Mouse (Mus musculus) small intestine, adult 2 months (tissue): Measurements from ENCODE around the gene Anxa4.
A peak's percentile ranks its signal among the peaks of the same experiment; 100 is the strongest.

ENCODE experiments used
- CTCF ChIP-seq: fragments of 200-500 bp; IDR thresholded peaks from 2 replicates; pipeline ENCODE4 v1.5.1; 2012; ENCODE audit warnings: low read depth, mild to moderate bottlenecking, control low read depth, inconsistent platforms, low read length, moderate library complexity, mixed read lengths; ENCODE audit not compliant: insufficient replicate concordance, insufficient read length; ENCODE audit errors: extremely low read depth
- POLR2A ChIP-seq: fragments of 200-500 bp; IDR thresholded peaks from 2 replicates; pipeline ENCODE4 v1.6.1; 2012; ENCODE audit warnings: low read depth, mild to moderate bottlenecking, control low read depth, inconsistent platforms, low read length, moderate library complexity

- peak; percentile 81; the same call in 1 of the 2 replicates for TF ChIP-seq POLR2A
- TF ChIP-seq CTCF, result no peak
Observed at GRCm38 (mm10) chr6:86774937-86775336, 18.4 kb downstream of the Anxa4 start.
